Mouse (Mus musculus) cerebellum, adult 9-10 months (tissue): ENCODE measurements around the gene Ripk4.

Source experiments
- DNase-seq: peaks from one replicate; pipeline ENCODE4 v3.0.0; 2022

Gene Ripk4

GRCm38 (mm10) chr16:97763061-97763989 lies at the start of gene Ripk4:
Gene Ripk4 (minus strand): TSS chr16:97763787.
- no peak for DNase-seq

GRCm38 (mm10) chr16:97808881-97809280 lies 45.3 kb upstream of the Ripk4 start:
- DNase-seq = no peak

GRCm38 (mm10) chr16:97805646-97806045 lies 42.1 kb upstream of the Ripk4 start:
- DNase-seq = no peak

GRCm38 (mm10) chr16:97804680-97805547 lies 41.3 kb upstream of the Ripk4 start:
- peak; percentile 77 for DNase-seq

GRCm38 (mm10) chr16:97797950-97798869 lies 34.6 kb upstream of the Ripk4 start:
- no peak for DNase-seq

GRCm38 (mm10) chr16:97797212-97797611 lies 33.6 kb upstream of the Ripk4 start:
- no peak for DNase-seq

- no peak for DNase-seq
Observed at GRCm38 (mm10) chr16:97794256-97794655, 30.7 kb upstream of the Ripk4 start.

GRCm38 (mm10) chr16:97783057-97783456 lies 19.5 kb upstream of the Ripk4 start:
- no peak for DNase-seq

GRCm38 (mm10) chr16:97778353-97779025 lies 14.9 kb upstream of the Ripk4 start:
- DNase-seq = peak; percentile 70

- no peak for DNase-seq
Observed at GRCm38 (mm10) chr16:97766501-97766900, 2.9 kb upstream of the Ripk4 start.

GRCm38 (mm10) chr16:97764626-97765025 lies 1.0 kb upstream of the Ripk4 start:
- no peak for DNase-seq

GRCm38 (mm10) chr16:97763990-97764340 lies 378 bp upstream of the Ripk4 start:
- DNase-seq = no peak

GRCm38 (mm10) chr16:97761782-97762181 lies 1.8 kb downstream of the Ripk4 start:
- DNase-seq = no peak

- no peak for DNase-seq
Observed at GRCm38 (mm10) chr16:97759681-97760080, 3.9 kb downstream of the Ripk4 start.

GRCm38 (mm10) chr16:97758288-97758687 lies 5.3 kb downstream of the Ripk4 start:
- DNase-seq = no peak

GRCm38 (mm10) chr16:97756460-97756859 lies 7.1 kb downstream of the Ripk4 start:
- no peak for DNase-seq

- no peak for DNase-seq
Observed at GRCm38 (mm10) chr16:97752316-97752941, 11.2 kb downstream of the Ripk4 start.

GRCm38 (mm10) chr16:97751884-97752283 lies 11.7 kb downstream of the Ripk4 start:
- DNase-seq = no peak

GRCm38 (mm10) chr16:97748421-97748820 lies 15.2 kb downstream of the Ripk4 start:
- no peak for DNase-seq

- no peak for DNase-seq
Observed at GRCm38 (mm10) chr16:97738030-97738429, 25.6 kb downstream of the Ripk4 start.

GRCm38 (mm10) chr16:97736562-97736961 lies 27.0 kb downstream of the Ripk4 start:
- DNase-seq = no peak
